Mouse (Mus musculus) CH12.LX (cell line): Measurements from ENCODE around the gene C2cd4d. TPM values are rescaled to one million over a fixed set of nuclear protein-coding genes. Genes with fewer than 3 reads are reported as not detected.

ENCODE experiments used
- DNase-seq: peaks from one replicate; pipeline ENCODE4 v3.0.0-alpha.2; 2013; ENCODE audit errors: extremely low read depth
- H3K27ac ChIP-seq: 2 replicates; pipeline ENCODE4 v1.5.1; 2012; ENCODE audit warnings: low read depth, mild to moderate bottlenecking, control low read depth, moderate library complexity; ENCODE audit not compliant: insufficient read depth
- H3K27me3 ChIP-seq: replicated peaks from 2 replicates; pipeline ENCODE3; 2012; ENCODE audit warnings: inconsistent platforms
- H3K36me3 ChIP-seq, 2 experiments: replicated peaks in 1 of 2; 2 replicates each; pipeline versions ENCODE3 to v1.6.1; 2012; ENCODE audit warnings: inconsistent platforms in 1 of 2, low read length in 1 of 2, mild to moderate bottlenecking in 1 of 2, mixed read lengths in 1 of 2, moderate library complexity in 1 of 2; ENCODE audit not compliant: control insufficient read depth in 1 of 2, insufficient read depth in 1 of 2
- H3K4me1 ChIP-seq, 2 experiments: 2 replicates each; pipeline ENCODE4 v1.6.1; 2012; ENCODE audit warnings: inconsistent platforms in 1 of 2, moderate library complexity in 1 of 2; ENCODE audit not compliant: insufficient read depth in 2 of 2, control insufficient read depth in 1 of 2
- H3K4me2 ChIP-seq: 2 replicates; pipeline ENCODE4 v1.6.1; 2012; ENCODE audit warnings: low read depth, mild to moderate bottlenecking, control low read depth; ENCODE audit not compliant: poor library complexity, insufficient read depth, severe bottlenecking
- H3K4me3 ChIP-seq, 3 experiments: fragments of 150-350 bp in 1 of 3; sonication (generic) in 1 of 3; replicated peaks in 1 of 3; 2 replicates each; pipeline versions ENCODE3 to v1.5.1; 2011 to 2012; ENCODE audit warnings: low read depth in 2 of 3, low read length in 2 of 3, mild to moderate bottlenecking in 2 of 3, moderate library complexity in 2 of 3, control low read depth in 1 of 3, improper control_type of control experiment in 1 of 3, inconsistent platforms in 1 of 3, mixed read lengths in 1 of 3; ENCODE audit not compliant: poor library complexity in 1 of 3
- H3K79me2 ChIP-seq: replicated peaks from 2 replicates; pipeline ENCODE4 v1.6.1; 2012; ENCODE audit warnings: mild to moderate bottlenecking, moderate library complexity; ENCODE audit not compliant: control insufficient read depth, poor library complexity, insufficient read depth, severe bottlenecking; ENCODE audit errors: extremely low read depth
- H3K9ac ChIP-seq: 2 replicates; pipeline ENCODE4 v1.6.1; 2012; ENCODE audit warnings: low read depth, mild to moderate bottlenecking, control low read depth, moderate library complexity; ENCODE audit not compliant: insufficient read depth
- H3K9me3 ChIP-seq: replicated peaks from 2 replicates; pipeline ENCODE3; 2012; ENCODE audit warnings: low read length, inconsistent platforms, mixed read lengths
- BHLHE40 ChIP-seq: IDR thresholded peaks from 2 replicates; pipeline ENCODE4 v1.6.1; 2011; ENCODE audit warnings: mild to moderate bottlenecking, low read depth, low read length, improper control_type of control experiment
- E2F4 ChIP-seq: IDR thresholded peaks from 2 replicates; pipeline ENCODE4 v1.6.1; 2011; ENCODE audit warnings: low read depth, low read length, improper control_type of control experiment; ENCODE audit not compliant: insufficient replicate concordance
- ELF1 ChIP-seq: IDR thresholded peaks from 2 replicates; pipeline ENCODE4 v1.6.1; 2014; ENCODE audit warnings: low read depth, mild to moderate bottlenecking, inconsistent platforms, low read length, improper control_type of control experiment
- EP300 ChIP-seq: IDR thresholded peaks from 2 replicates; pipeline ENCODE4 v1.6.1; 2011; ENCODE audit warnings: low read length, improper control_type of control experiment
- IRF4 ChIP-seq: IDR thresholded peaks from 2 replicates; pipeline ENCODE4 v1.6.1; 2014; ENCODE audit warnings: low read depth, mild to moderate bottlenecking, inconsistent platforms, low read length, improper control_type of control experiment
- JUN ChIP-seq: IDR thresholded peaks from 2 replicates; pipeline ENCODE4 v1.6.1; 2011; ENCODE audit warnings: low read depth, mild to moderate bottlenecking, low read length, improper control_type of control experiment, moderate library complexity; ENCODE audit not compliant: insufficient read depth
- JUND ChIP-seq: conservative IDR thresholded peaks from 2 replicates; pipeline ENCODE4 v1.6.1; 2011; ENCODE audit warnings: low read depth, low read length, improper control_type of control experiment
- KAT2A ChIP-seq: IDR thresholded peaks from 2 replicates; pipeline ENCODE4 v1.6.1; 2012; ENCODE audit warnings: low read length, improper control_type of control experiment, inconsistent platforms; ENCODE audit not compliant: insufficient replicate concordance
- MAFK ChIP-seq: IDR thresholded peaks from 2 replicates; pipeline ENCODE4 v1.6.1; 2011; ENCODE audit warnings: low read length, improper control_type of control experiment; ENCODE audit not compliant: insufficient replicate concordance
- MYC ChIP-seq: IDR thresholded peaks from 2 replicates; pipeline ENCODE4 v1.6.1; 2011; ENCODE audit warnings: low read depth, mild to moderate bottlenecking, improper control_type of control experiment, low read length
- POLR2A ChIP-seq: IDR thresholded peaks from 2 replicates; pipeline ENCODE4 v1.6.1; 2011; ENCODE audit warnings: low read depth, mild to moderate bottlenecking, improper control_type of control experiment, low read length
- RAD21 ChIP-seq: IDR thresholded peaks from 2 replicates; pipeline ENCODE4 v1.6.1; 2011; ENCODE audit warnings: low read depth, mild to moderate bottlenecking, low read length, improper control_type of control experiment, moderate library complexity
- RCOR1 ChIP-seq: conservative IDR thresholded peaks from 2 replicates; pipeline ENCODE4 v1.6.1; 2012; ENCODE audit warnings: low read depth, mild to moderate bottlenecking, inconsistent platforms, low read length, improper control_type of control experiment
- TBP ChIP-seq: conservative IDR thresholded peaks from 2 replicates; pipeline ENCODE4 v1.6.1; 2011; ENCODE audit warnings: low read depth, low read length, improper control_type of control experiment
- TCF12 ChIP-seq: IDR thresholded peaks from 2 replicates; pipeline ENCODE4 v1.6.1; 2014; ENCODE audit warnings: low read depth, mild to moderate bottlenecking, inconsistent platforms, low read length, improper control_type of control experiment
- USF1 ChIP-seq: IDR thresholded peaks from 2 replicates; pipeline ENCODE4 v1.6.1; 2014; ENCODE audit warnings: low read depth, mild to moderate bottlenecking, inconsistent platforms, low read length, improper control_type of control experiment
- ZC3H11A ChIP-seq: IDR thresholded peaks from 2 replicates; pipeline ENCODE4 v1.6.1; 2012; ENCODE audit warnings: low read depth, mild to moderate bottlenecking, inconsistent platforms, low read length, improper control_type of control experiment
- ZKSCAN1 ChIP-seq: IDR thresholded peaks from 2 replicates; pipeline ENCODE4 v1.6.1; 2012; ENCODE audit warnings: low read depth, inconsistent platforms, low read length, improper control_type of control experiment, borderline replicate concordance
- ZMIZ1 ChIP-seq: IDR thresholded peaks from 2 replicates; pipeline ENCODE4 v1.6.1; 2012; ENCODE audit warnings: low read depth, mild to moderate bottlenecking, inconsistent platforms, low read length, improper control_type of control experiment
- ZNF384 ChIP-seq: IDR thresholded peaks from 2 replicates; pipeline ENCODE4 v1.6.1; 2012; ENCODE audit warnings: low read depth, low read length, improper control_type of control experiment, inconsistent platforms
- dilution Hi-C: fragments of 300-500 bp; cut with MboI; formaldehyde crosslinking; loops from 2 replicates; pipeline ENCODE4 v1.14.3; 2020; ENCODE audit warnings: low sequenced_read_pairs; ENCODE audit not compliant: extremely low pct_unique_long_range_greater_than_20kb, extremely low pct_ligation_motif_present
- in situ Hi-C: fragments of 300-500 bp; cut with MboI; formaldehyde crosslinking; loops from 3 replicates; pipeline ENCODE4 v1.14.3; 2019; ENCODE audit warnings: low sequenced_read_pairs, low pct_ligation_motif_present, low pct_unique_long_range_greater_than_20kb, mixed read lengths
- polyA plus RNA-seq: library from polyadenylated mRNA; unstranded; fragments of >175 nt; gene quantifications from 2 replicates; pipeline ENCODE4 v1.2.1, GENCODE M21; 2012; ENCODE audit warnings: low read depth; ENCODE audit not compliant: insufficient read length
- total RNA-seq, 2 experiments: library from RNA; depleted of rRNA; stranded (reverse); fragments of 300-350 nt in 1 of 2; fragments of >200 nt in 1 of 2; gene quantifications; 2 replicates each; pipeline ENCODE4 v1.2.3; 2012 to 2014

C2cd4d gene
- total and polyA plus RNA-seq, 3 experiments = not detected

DNA sequence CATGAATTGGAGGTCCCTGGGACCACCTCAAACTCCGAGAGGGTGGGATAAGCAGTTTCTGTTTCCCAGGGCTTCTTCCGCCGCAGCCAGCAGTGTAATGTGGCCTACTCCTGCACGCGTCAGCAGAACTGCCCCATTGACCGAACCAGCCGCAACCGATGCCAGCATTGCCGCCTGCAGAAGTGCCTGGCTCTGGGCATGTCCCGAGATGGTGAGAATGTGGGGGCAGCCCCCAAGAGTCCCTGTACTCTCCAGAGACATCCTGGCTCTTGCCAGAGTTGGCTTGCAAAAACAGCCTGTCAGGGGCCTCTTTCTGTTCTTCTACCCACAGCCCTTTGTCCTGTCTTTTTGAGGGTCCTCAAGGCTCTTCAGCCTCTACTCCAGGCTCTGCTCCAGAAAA, 25.2 kb downstream of the C2cd4d start:
- Histone ChIP-seq H3K4me3 (no peak overlapping the region), H3K27me3 (no peaks in the 10 kb centered on the region), H3K4me1 (peaks cover 6 to 71% of the 10 kb centered on the region in 2 experiments)
- in situ Hi-C loops = no loop called here
- TF ChIP-seq ZNF384 (no peak), ZMIZ1 (no peak), JUN (no peak), ZKSCAN1 (no peak), RAD21 (no peak), TCF12 (no peak), EP300 (no peak), KAT2A (no peak), BHLHE40 (no peak), ELF1 (no peak), MYC (no peak), RCOR1 (no peak), E2F4 (no peak), TBP (no peak), IRF4 (no peak), JUND (no peak)
- TF ChIP-seq, all 38 proteins: peak for 0
- Histone ChIP-seq H3K9ac (no peak overlapping the region), H3K36me3 (peaks cover 0 to 2% of the 10 kb centered on the region in 2 experiments), H3K4me2 (no peak overlapping the region; the same call in 1 of the 2 replicates), H3K27ac (no peak overlapping the region), H3K79me2 (no peaks in the 10 kb centered on the region), H3K9me3 (no peaks in the 10 kb centered on the region)
- DNase-seq = no peak
- dilution Hi-C loops = no loop called here

DNA sequence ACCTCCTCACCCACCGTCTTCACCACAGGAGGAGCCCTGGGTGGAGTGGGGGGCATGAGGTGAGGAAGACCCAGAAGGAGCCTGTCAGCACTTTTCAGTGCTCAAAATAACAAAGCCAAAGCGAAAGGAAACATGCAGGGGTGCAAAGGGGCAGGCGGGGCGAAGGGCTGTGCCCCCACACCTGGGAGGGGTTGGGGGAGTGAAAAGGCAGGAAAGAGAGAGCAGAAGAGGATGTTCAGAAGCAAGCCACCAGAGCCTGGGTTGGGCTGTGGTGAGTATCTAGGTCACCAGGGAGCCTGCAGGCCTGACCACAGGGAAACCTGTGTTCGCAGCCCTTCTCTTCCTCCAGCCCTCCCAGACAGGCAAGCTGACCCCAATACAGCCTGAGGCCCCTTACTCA, 25.8 kb downstream of the C2cd4d start:
- H3K4me1 ChIP-seq = peaks cover 6 to 68% of the 10 kb centered on the region in 2 experiments
- no peak overlapping the region for H3K4me2 ChIP-seq
- no peaks in the 10 kb centered on the region for H3K79me2 ChIP-seq
- no peak overlapping the region for H3K27ac ChIP-seq
- DNase-seq = no peak
- peaks cover 0 to 2% of the 10 kb centered on the region in 2 experiments for H3K36me3 ChIP-seq
- H3K4me3 ChIP-seq = no peak overlapping the region
- H3K9me3 ChIP-seq = no peaks in the 10 kb centered on the region
- in situ Hi-C loops = no loop called here
- dilution Hi-C loops = no loop called here
- TF ChIP-seq USF1 (no peak), MAFK (no peak), KAT2A (no peak), ZC3H11A (no peak), JUND (no peak), POLR2A (no peak)
- no peaks in the 10 kb centered on the region for H3K27me3 ChIP-seq
- no peak overlapping the region for H3K9ac ChIP-seq
